Mouse (Mus musculus): ENCODE results near the gene Mylk.

- TF ChIP-seq POLR2A (IDR thresholded peaks at IDR 0.05; ENCODE audit: insufficient read depth, low read depth, low read length) (no peak), CTCF (IDR thresholded peaks at IDR 0.05) (no peak)
Observed at GRCm38 (mm10) chr16:34997576-34997975, 252.6 kb downstream of the Mylk start.
